Mouse (Mus musculus) brown adipose tissue, adult 24 weeks (tissue): ENCODE data around the gene Agpat1. TPM values are rescaled to one million over a fixed set of nuclear protein-coding genes. Genes with fewer than 3 reads are reported as not detected.
A peak's percentile ranks its signal among the peaks of the same experiment; 100 is the strongest.

Experiments
- H3K27ac ChIP-seq: fragments of 200-500 bp; replicated peaks from 2 replicates; pipeline ENCODE4 v1.5.1; 2012; ENCODE audit warnings: low read depth, mild to moderate bottlenecking, low read length
- H3K4me1 ChIP-seq: fragments of 200-500 bp; 2 replicates; pipeline ENCODE4 v1.6.1; 2012; ENCODE audit warnings: low read length, mixed read lengths; ENCODE audit not compliant: control insufficient read depth, insufficient read depth, insufficient read length
- H3K4me3 ChIP-seq: fragments of 200-500 bp; 2 replicates; pipeline ENCODE4 v1.5.1; 2012; ENCODE audit warnings: low read depth, mild to moderate bottlenecking, low read length, moderate library complexity; ENCODE audit not compliant: insufficient read depth
- polyA plus RNA-seq: library from polyadenylated mRNA; stranded (reverse); fragments of >200 nt; gene quantifications from 2 replicates; pipeline ENCODE4 v1.2.4, GENCODE M21; 2012; ENCODE audit not compliant: missing spikeins, insufficient read depth, insufficient read length

The Agpat1 gene
- polyA plus RNA-seq, 1 experiment, result 120 TPM

DNA sequence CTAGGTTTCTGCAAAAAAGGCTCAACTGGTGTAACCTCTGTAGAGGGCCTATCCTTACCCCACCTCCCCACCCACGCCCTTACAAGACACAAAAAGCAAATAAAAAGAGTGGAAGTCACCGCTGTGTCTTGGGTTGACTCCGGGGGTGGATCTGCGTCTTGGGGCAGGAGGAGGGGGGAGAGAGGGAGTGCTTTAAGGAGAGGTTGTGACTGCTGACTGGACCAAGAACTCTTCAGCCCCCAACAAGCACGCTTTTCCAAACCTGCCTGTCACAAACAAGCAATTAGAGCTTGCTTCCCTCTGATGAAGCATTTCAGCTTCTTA, 24.5 kb downstream of the Agpat1 start:
- Histone ChIP-seq H3K4me1 (peaks cover 5% of the 10 kb centered on the region), H3K4me3 (peak overlapping the region; percentile 59), H3K27ac (peak overlapping the region; percentile 95; the same call in 1 of the 2 replicates)

DNA sequence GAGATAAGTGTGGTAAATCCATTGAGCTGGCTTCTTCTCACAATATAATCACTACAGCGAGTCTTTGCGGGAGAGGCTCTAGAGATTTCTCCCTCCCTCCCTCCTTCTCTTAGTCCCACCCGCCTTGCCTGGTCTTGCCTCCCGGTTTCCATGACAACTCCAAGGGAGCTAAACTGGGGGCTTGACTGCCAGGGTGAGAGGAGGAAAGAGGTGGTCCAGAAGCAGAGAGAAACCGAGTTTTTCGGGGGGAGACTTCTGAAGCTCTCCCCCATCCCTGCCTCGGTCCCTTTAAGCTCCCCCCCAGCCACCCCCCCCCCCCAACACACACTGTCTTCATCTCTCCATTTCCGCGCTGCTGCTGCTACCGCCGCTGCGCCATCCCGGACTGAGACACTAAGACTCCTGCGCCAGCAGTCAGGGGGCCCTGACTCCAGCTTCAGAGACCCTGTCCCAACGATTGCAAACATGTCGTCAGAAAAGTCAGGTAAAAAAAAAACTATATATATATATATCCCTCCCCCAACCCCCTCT, 25.2 kb downstream of the Agpat1 start, which contains the start of gene Prrt1:
Gene Prrt1 (plus strand): TSS at position 313 of the 531 bp plus-strand sequence.
- peak within 1 kb of the TSS; percentile 95 for H3K27ac ChIP-seq
- peak within 1 kb of the TSS; percentile 59 for H3K4me3 ChIP-seq
- peaks cover 5% of the 10 kb centered on the region for H3K4me1 ChIP-seq

DNA sequence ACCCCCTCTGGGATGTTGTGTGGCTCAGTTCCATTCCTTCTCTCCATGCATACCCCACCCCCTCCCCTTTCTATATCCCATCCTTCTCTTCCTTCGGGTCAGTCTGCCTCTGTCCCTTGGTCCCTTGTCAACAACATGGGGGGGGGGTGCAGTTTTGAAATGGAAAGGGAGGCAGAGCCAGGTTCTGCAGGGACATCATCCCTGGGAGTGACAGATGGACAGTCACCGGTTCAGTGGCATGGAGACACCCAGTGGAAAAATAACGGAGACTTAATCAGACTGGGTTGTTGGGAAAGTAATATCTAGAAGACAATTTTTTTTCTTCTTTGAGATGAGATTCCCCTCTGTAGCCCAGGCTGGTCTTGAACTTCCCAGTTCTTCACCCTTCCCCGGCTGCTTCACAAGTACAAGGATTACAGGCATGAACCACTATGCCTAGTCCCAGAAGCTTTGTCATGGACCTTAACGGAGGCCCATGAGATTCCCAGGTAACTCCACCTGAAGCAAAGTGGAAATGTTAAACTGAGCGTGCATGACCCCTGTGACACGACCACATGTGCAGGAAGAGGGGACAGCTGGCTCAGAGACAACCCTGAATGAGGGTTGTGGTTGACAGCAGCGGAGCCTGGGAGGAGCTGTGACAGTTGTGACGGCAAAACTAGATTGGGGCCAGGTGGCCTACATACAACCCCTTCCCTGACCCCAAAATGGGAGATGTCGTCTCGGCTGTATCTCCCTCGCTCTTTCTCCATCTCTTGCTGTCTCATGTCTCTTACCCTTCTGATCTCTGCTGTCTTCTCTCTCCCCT, 25.9 kb downstream of the Agpat1 start:
- Histone ChIP-seq H3K27ac (no peak overlapping the region), H3K4me3 (peak overlapping the region; percentile 34), H3K4me1 (peaks cover 5% of the 10 kb centered on the region)

DNA sequence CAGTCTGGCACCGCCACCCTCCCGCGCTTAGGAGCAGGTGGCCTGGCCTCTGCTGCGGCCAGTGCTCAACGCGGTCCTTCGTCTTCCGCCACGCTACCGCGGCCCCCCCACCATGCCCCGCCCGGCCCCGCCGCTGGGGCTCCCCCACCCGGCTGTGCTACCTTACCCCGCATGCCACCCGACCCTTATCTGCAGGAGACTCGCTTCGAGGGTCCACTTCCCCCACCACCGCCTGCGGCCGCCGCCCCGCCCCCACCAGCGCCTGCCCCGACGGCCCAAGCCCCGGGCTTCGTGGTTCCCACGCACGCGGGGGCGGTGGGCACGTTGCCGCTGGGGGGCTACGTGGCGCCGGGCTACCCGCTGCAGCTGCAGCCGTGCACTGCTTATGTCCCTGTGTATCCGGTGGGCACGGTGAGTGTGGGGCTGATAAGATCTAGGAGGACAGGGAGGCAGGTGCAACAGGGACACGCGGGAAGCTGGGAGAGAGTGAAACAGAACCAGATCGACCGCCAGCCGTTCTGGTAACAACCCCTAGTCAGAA, 26.8 kb downstream of the Agpat1 start:
- peak overlapping the region; percentile 37 for H3K4me3 ChIP-seq
- H3K27ac ChIP-seq, result no peak overlapping the region
- H3K4me1 ChIP-seq, result peaks cover 5% of the 10 kb centered on the region

DNA sequence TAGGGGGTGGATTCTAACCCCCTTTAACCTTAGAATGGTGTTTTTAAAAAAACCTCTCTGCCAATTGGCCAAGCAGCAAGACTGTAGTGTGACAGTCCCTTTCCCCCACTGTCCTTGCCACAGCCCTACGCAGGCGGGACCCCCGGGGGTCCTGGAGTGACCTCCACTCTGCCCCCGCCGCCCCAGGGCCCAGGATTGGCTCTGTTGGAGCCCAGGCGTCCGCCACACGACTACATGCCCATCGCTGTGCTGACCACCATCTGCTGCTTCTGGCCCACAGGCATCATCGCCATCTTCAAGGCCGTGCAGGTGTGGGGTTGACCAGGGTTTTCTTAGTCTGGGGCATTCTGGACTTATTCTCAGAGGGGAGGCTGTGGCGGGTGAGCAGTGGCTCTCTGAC, 27.6 kb downstream of the Agpat1 start:
- H3K4me3 ChIP-seq, result peak overlapping the region; percentile 37
- peaks cover 5% of the 10 kb centered on the region for H3K4me1 ChIP-seq
- peak overlapping the region; percentile 27; the same call in 1 of the 2 replicates for H3K27ac ChIP-seq

DNA sequence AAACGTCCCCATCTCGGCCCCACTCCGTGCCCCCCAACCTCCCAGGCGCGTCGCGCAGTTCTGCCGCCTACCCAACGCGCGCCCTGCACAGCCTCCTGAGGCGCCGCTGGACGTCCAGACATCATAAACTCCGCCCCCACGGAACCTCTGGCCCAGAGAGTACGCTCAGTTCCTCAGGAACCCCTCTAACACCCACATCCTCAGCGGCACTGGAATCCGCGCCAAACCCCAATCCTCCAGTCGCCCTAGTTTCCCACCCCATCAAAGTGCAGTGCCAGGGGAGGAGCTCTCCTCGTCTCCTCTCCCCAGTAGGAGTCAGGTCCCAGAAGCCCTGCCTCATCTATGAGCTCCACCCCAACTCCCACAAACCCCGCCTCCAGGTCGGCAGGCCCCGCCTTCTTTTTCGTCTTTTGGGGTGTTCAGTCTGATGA, 28.2 kb downstream of the Agpat1 start:
- H3K27ac ChIP-seq, result peak overlapping the region; percentile 49
- H3K4me1 ChIP-seq, result peaks cover 5% of the 10 kb centered on the region
- H3K4me3 ChIP-seq, result peak overlapping the region; percentile 55

DNA sequence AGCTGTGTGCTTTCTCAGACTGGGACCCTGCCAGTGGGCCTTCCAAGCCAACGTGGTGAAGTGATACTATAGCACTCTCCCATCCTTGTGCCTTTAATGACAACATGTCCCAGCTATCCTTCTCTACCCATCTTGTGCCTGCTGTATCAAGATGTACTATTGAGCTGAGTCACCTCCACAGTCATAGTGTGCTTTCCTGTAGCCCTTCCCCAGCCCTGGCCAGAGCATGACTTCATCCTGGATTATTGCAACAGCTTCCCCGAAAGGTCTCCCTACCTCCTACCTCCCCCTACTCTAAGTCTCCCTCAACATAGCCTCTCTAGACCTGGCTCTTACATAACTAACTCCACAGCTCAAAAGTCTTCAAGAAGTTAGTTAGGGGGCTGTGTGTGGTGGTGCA, 31.6 kb downstream of the Agpat1 start:
- H3K4me1 ChIP-seq, result peaks cover 13% of the 10 kb centered on the region
- no peak overlapping the region for H3K4me3 ChIP-seq
- no peak overlapping the region for H3K27ac ChIP-seq

DNA sequence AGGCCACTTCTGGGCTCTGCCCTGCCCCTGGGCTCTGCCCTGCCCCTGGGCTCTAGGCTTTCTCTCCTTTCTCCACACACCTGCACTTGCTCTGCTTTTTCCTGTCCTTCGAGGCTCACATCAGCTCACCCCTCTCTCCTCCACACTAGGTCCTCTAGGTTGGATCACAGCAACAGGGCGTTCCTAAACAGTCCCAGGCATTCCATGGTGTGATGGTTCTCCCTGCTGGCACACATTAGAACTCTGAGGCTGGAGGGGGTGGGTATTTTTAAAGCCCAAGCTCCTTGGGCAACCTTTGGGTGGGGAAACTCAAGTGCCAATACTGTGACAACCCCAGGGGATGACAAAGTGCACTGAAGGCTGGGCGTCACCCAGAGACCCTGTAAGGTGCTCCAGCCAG, 33.4 kb downstream of the Agpat1 start:
- Histone ChIP-seq H3K4me3 (no peak overlapping the region), H3K4me1 (peaks cover 12% of the 10 kb centered on the region), H3K27ac (0 out of 2 replicates have a peak overlapping the region, but pooled peaks have one; percentile 40)

DNA sequence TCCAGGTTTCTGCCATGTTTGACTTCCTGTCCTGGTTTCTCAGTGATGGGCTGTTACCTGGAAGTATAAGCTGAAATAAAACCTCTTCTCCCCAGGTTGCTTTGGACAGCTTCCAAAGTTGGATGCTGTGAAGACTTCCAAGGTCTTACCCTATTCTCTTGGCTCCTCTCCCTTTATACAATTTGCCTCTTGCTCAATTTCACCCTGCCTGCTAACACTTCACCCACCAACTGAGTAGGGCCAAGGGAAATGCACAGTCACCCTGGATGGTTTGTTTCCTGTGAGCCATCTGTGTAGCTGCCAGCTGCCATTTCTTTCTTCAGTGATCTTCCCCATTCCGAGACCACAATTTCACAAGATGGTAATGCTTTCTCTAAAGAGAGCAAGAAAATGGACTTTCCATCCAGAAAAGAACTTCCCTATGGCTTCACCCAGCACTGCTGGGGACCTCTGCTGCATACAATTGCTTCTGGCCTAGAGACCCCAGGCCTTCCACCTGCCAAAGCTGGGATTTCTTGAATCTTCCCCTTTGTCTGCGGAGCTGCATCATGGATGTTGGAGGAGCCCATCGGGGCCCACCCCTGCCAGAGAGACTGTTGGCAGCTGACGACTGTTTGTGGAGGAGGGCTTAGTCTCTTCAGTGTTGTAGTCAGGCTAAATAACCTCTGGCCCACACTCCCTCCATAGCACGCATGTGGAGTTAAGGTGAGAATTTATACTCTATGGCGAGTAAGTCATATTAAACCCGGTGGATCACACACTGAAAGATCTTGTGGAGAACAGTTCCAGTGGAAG, 35.6 kb downstream of the Agpat1 start:
- H3K4me3 ChIP-seq, result peak overlapping the region; percentile 39
- H3K27ac ChIP-seq, result peak overlapping the region; percentile 93
- H3K4me1 ChIP-seq, result peaks cover 14% of the 10 kb centered on the region

DNA sequence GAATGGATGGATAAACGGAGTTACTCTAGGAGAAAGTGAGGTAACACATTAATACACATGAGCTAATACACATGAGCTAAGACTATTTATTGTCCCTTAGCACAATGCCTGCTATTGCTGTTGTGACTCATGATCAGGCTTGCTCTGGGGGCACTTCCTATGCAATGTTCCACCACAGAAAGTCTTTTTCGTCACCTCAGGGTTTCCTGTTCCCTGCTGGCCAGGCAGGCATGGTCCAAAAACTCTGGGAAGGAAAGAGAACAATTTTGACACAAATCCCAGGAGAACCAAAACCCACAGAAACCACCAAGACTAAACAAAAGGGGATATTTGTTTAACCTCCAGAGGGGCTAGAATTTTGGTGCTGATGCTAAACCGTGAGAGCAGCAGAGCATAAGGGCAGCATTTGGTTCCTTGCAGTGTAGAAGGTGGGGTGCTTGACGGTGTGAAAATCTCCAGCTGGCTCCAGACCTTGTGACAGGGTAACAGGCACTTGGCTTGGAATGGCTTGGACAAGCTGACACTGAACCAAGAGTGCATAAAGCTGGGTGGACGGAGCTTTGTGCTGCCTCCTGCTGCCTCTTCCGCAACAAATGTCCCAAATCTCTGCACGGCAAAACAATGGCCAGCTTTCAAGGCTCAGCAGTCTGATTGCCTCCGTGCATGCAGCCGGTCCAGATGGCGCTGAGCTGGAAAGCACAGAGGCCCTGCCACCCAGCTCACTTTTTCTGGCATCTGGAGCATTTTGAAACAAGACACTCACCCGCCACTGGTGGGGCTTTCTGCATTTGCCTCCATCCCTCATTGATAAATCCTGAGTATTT, 36.9 kb downstream of the Agpat1 start:
- no peak overlapping the region for H3K4me3 ChIP-seq

DNA sequence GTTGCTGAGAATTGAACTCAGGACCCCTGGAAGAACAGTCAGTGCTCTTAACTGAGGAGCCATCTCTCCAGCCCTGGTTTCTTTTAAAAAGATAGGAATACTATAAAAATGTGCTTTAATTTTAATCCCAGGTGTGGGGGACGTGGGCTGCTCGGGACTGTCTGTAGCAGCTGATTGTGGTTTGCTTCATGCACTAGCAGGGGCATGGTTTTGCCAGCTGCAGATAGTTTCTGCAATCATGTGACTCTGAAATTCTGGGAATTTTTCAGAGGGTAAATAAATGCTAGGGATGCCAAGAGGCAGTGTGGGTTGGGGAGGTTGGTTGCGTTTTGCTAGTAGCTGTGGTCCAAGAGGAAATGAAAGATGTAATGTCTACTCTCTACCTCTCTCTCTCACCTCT, 37.9 kb downstream of the Agpat1 start:
- H3K27ac ChIP-seq, result no peak overlapping the region
- H3K4me3 ChIP-seq, result no peak overlapping the region
- H3K4me1 ChIP-seq, result peaks cover 29% of the 10 kb centered on the region

More for the DNA sequence above, 36.9 kb downstream of the Agpat1 start:
- Histone ChIP-seq H3K27ac (peak overlapping the region; percentile 93), H3K4me1 (peaks cover 23% of the 10 kb centered on the region)

DNA sequence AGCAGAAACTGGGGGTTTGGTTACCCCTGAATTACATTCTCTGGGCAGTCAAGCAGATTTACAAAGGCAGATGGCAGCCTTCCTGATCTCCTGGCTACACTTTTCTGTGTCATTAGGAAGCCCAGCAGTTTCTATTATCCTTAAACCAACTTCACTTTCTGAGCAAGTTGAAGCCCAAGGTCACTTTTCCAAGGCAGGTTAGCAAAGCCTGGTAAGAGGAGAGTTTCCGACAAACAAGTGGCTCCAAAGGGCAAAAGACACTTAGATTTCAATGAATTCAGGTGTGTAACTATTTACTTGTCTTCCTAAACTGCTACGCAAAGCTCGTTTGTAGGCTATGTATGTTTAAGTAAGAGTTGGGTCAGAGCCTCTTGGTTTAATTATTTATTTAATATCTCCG, 39.3 kb downstream of the Agpat1 start:
- Histone ChIP-seq H3K27ac (no peak overlapping the region), H3K4me1 (peaks cover 29% of the 10 kb centered on the region), H3K4me3 (no peak overlapping the region)

DNA sequence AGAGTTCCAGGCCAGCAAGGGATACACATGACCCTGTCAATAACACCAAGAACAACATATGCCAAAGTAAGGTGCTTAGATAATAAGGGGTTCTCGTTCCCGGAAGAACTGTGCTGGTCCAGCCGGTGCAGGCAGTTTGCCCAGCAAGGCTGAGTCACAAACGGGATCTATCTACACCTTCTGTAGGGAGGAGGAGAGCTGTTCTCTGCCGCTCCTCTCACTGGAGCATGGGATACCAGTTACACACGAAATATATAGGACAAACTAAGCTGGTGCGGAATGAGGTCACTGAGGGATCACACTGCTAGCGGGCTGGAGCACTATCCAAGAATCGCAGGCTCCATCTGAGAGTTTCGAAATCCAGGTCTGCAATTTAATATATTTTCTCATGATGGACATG, 39.9 kb downstream of the Agpat1 start:
- Histone ChIP-seq H3K4me3 (no peak overlapping the region), H3K27ac (no peak overlapping the region), H3K4me1 (peaks cover 29% of the 10 kb centered on the region)

DNA sequence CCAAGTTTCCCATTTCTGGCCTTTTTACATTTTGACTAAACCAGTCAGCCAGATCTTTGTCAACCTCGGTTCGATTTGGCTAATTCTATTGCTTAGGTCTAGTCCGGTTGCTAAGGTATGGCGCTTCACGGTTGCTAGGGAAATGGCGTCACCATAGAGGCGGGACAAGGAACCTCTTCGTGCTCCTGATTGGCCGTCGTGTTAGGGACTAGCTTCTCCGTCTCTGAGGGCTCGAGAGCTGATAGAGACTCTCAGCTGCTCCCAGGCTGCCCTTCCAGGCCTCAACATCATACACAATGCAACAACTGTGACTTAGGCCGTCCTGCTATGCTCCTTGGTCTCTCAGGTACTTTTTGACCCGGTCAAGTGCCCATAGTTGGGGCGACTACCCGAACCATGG, 40.5 kb downstream of the Agpat1 start, which contains the start of gene Fkbpl:
Gene Fkbpl (plus strand): TSS at position 157 of the 400 bp plus-strand sequence.
- Histone ChIP-seq H3K4me3 (peak within 1 kb of the TSS; percentile 73), H3K4me1 (peaks cover 29% of the 10 kb centered on the region), H3K27ac (peak within 1 kb of the TSS; percentile 80)
